Mouse (Mus musculus) layer of hippocampus, postnatal 10 days (tissue): ENCODE measurements around the gene Gm21981. TPM values are rescaled to one million over a fixed set of nuclear protein-coding genes. Genes with fewer than 3 reads are reported as not detected.
"Not testable (repeated sequence)": the region's sequence is repeated elsewhere in the genome, so short reads cannot be mapped to it uniquely, and the experiment has no call there.

Experiments used
- DNase-seq, 2 experiments: peaks; one replicate each; pipeline ENCODE4 v3.0.0; 2021; ENCODE audit warnings: low spot score in 2 of 2
- total RNA-seq, 2 experiments: library from RNA; stranded (reverse); gene quantifications; 2 replicates each; pipeline ENCODE4 v1.2.3; 2021

Gene Gm21981
- total RNA-seq, 2 experiments from 2014 or later = 4.4 to 5.7 TPM

- no peak for DNase-seq
Measured at GRCm38 (mm10) chr17:47671988-47672310, 22.3 kb downstream of the Gm21981 start.

- DNase-seq = no peak
Measured at GRCm38 (mm10) chr17:47669166-47669565, 25.1 kb downstream of the Gm21981 start.

GRCm38 (mm10) chr17:47664474-47664873 lies 29.8 kb downstream of the Gm21981 start:
- DNase-seq = no peak

- no peak for DNase-seq
Measured at GRCm38 (mm10) chr17:47663009-47663713, 31.1 kb downstream of the Gm21981 start.

- DNase-seq = no peak
Measured at GRCm38 (mm10) chr17:47658741-47659243, 35.5 kb downstream of the Gm21981 start.

- DNase-seq = no peak
Measured at GRCm38 (mm10) chr17:47657901-47658300, 36.4 kb downstream of the Gm21981 start.

GRCm38 (mm10) chr17:47655697-47656096 lies 38.6 kb downstream of the Gm21981 start:
- DNase-seq = no peak

GRCm38 (mm10) chr17:47654346-47654745 lies 39.9 kb downstream of the Gm21981 start:
- not testable (repeated sequence) for DNase-seq

- DNase-seq = no peak
Measured at GRCm38 (mm10) chr17:47651953-47652352, 42.3 kb downstream of the Gm21981 start.

GRCm38 (mm10) chr17:47648966-47649365 lies 45.3 kb downstream of the Gm21981 start:
- no peak for DNase-seq

GRCm38 (mm10) chr17:47646683-47647082 lies 47.6 kb downstream of the Gm21981 start:
- peak; percentile 69 to 70 for DNase-seq

GRCm38 (mm10) chr17:47642992-47643391 lies 51.3 kb downstream of the Gm21981 start:
- DNase-seq = no peak

Other genes starting within 250 kb of the Gm21981 start
- gene Taf8, start 192.2 kb downstream of the Gm21981 start, total RNA-seq = 10 to 100 TPM; 16.7 to 17.0 TPM
- 10 to 100 TPM; 34.7 to 39.6 TPM for gene Ccnd3, start 189.4 kb downstream of the Gm21981 start, total RNA-seq
- gene Bysl, start 83.0 kb downstream of the Gm21981 start, total RNA-seq = 10 to 100 TPM; 24.5 to 24.9 TPM
- 10 to 100 TPM; 23.9 to 24.8 TPM for gene Med20, start 82.9 kb downstream of the Gm21981 start, total RNA-seq
- 10 to 100 TPM in 1 of 2 experiments, 1 to 10 TPM in 1; 6.6 to 10.1 TPM for gene Gm20517, start 82.9 kb downstream of the Gm21981 start, total RNA-seq
- gene Usp49, start 63.8 kb downstream of the Gm21981 start, total RNA-seq = 10 to 100 TPM; 11.3 to 13.2 TPM
- gene Tomm6, start 6.1 kb downstream of the Gm21981 start, total RNA-seq = 100 to 1,000 TPM; 221 to 257 TPM
- 10 to 100 TPM; 31.2 to 31.4 TPM for gene Frs3, start 5.4 kb downstream of the Gm21981 start, total RNA-seq
- gene Prickle4, start 281 bp upstream of the Gm21981 start, total RNA-seq = 1 to 10 TPM; 1.9 to 4.3 TPM
- gene Pgc, start 32.4 kb upstream of the Gm21981 start, total RNA-seq = not detected
- gene Tfeb, start 42.6 kb upstream of the Gm21981 start, total RNA-seq = 10 to 100 TPM in 1 of 2 experiments, 1 to 10 TPM in 1; 8.4 to 12.7 TPM
- 1 to 10 TPM; 1.3 to 2.0 TPM for gene Mdfi, start 140.2 kb upstream of the Gm21981 start, total RNA-seq
- 10 to 100 TPM; 51.1 to 57.6 TPM for gene Foxp4, start 230.2 kb upstream of the Gm21981 start, total RNA-seq